Mouse (Mus musculus) lung, postnatal 0 days (tissue): Measurements from ENCODE around the gene Cdv3.

Source experiments
- CTCF ChIP-seq: IDR thresholded peaks from 2 replicates; pipeline ENCODE4 v1.5.1; 2016; ENCODE audit warnings: antibody characterized with exemption, mild to moderate bottlenecking
- EP300 ChIP-seq: IDR thresholded peaks from 2 replicates; pipeline ENCODE4 v1.6.1; 2016; ENCODE audit warnings: antibody characterized with exemption, mild to moderate bottlenecking, control low read depth

GRCm38 (mm10) chr9:103347996-103348490, 17.6 kb downstream of the Cdv3 start:
- TF ChIP-seq CTCF (no peak), EP300 (no peak)
